Mouse (Mus musculus) c-Kit-positive CD71-negative TER-119-negative erythroid progenitor cells, embryonic 14.5 days (primary cell): ENCODE data around the gene Syde2.
"Not testable (repeated sequence)": the region's sequence is repeated elsewhere in the genome, so short reads cannot be mapped to it uniquely, and the experiment has no call there.

Source experiments
- DNase-seq: peaks from one replicate; pipeline ENCODE4 v3.0.0-alpha.2; 2013; ENCODE audit warnings: low read depth

The Syde2 gene

DNA sequence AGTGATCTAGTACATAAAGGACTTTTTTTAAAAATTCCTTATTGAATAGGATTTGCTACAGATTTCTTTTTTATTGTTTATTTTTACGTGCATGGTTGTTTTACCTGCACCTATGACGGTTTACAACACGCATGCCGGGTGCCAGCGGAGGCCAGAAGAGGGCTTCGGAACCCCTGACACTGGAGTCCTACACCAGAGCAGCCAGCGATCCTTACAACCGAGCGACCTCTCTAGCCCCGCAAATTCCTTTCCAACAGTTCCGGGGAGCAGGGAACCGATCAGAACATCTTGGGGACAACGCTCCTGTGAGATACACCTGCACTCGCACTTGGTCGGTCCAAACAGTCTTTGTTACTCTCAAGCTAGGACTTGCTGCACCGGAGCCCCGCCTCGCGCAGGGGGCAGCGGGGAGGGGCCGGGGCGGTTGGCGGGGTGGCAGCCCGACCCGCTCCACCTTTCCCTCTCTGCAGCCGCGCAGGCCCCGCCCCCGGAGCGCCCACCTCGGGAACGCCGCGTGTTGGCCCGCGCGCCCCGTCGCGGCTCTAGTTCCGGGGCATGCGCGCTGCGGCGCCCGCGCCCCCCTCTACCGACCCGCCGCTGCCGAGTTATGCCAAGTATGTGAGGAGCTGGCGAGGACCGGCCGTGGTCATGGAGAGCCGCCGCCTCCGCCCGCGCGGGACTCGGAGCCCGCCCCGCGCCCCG lies at the start of gene Syde2:
Gene Syde2 (plus strand): TSS at position 603 of the 702 bp plus-strand sequence.
- no peak for DNase-seq

DNA sequence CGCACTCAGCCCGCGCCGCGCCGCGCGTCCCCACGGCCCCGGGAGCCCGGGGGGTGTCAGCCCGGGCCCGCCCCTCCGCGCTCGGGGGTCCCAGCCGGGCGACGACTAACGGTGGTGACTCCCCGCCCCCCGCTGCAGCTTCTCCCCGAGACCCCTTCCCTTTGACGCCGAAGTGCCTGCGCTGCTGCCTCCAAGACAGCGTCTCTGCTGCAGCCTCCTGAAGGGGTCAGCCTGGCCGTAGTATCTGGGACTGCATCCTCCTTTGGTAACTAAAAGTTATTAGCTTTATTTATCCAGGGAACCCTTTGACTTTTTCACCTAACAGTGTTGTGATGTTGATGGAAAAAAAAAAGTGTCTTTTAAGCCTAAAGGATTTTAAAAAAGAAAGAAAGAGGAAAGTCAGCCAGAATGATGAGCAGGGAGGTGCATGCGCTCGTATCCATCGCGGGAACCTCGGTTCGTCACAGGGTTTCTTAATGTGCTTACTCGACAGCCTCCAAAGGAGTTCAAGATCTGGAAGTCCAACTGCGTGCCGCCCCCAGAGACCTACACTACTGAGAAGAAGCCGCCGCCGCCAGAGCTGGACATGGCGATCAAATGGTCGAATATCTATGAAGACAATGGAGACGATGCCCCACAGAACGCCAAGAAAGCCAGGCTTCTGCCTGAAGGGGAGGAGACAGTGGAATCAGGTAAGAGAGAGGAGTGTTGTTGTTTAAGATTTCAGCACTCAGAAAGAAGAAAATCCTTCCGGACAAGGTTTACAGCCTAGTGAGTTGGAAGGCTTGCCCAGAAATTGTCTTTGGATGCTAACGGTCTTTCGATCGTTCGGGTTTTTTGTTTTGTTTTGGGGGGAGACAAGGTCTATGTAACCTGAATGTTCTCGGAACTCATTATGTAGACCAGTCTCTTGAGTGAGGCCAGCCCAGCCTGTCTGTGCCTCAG lies 49.0 kb upstream of the Syde2 start:
- DNase-seq, result no peak

DNA sequence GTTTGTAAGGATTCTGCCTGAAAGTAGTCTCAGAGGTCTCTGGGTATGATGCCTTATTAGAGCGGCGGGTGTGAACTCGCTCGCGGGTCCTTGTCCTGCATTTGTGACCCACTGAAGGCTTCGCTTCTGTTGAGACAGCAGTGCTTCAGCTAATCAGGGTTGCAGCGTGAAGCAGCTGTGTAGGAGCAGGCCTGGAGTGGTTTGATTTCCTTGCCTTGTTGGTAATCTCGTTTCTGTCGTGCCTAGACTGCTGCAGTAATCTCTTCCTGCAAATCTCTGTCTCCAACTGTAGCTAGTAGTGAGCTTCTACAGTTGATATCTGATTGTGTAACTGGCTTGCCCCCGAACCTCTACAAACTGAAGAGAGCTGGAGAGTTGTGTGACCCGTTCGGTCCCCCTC lies 48.3 kb upstream of the Syde2 start:
- no peak for DNase-seq

DNA sequence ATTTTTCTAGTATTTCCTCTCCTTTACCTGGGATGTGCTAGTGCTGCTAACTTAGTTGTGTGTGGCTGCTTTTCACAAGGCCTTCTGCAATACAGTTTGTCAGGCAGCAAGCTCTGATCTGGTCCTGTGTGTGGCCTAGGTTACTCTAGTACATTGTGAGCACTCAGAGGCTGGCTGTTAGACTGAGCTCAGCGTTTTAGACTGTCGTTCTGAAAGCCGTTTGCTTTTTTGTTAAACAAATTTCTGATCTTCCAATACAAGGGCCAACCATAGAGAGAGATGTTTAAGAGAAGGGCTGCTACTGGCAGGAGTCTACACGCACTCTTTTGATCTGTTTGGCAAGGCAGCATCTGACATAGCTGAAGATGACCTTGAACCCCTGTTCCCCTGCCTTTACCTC lies 47.7 kb upstream of the Syde2 start:
- DNase-seq, result no peak

DNA sequence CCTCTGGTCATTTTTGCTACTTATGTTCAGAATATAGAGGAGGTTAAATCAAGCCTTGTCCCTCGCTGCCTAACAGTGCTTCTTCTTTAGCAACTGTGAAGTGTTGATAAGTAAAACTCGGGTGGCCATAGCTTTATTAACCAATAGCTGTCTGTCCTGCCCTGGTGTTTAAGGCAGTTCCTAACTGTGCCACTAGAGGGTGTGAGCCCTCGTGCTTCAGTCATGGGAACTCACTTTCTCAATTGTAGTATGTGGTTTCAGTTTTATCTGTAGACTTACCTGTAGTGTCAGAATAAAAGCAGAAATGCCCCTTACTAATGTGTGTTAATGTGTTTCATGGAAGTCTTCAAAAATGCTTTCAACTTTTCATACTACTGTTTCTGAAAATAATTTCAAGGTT lies 45.7 kb upstream of the Syde2 start:
- DNase-seq, result peak; percentile 79

DNA sequence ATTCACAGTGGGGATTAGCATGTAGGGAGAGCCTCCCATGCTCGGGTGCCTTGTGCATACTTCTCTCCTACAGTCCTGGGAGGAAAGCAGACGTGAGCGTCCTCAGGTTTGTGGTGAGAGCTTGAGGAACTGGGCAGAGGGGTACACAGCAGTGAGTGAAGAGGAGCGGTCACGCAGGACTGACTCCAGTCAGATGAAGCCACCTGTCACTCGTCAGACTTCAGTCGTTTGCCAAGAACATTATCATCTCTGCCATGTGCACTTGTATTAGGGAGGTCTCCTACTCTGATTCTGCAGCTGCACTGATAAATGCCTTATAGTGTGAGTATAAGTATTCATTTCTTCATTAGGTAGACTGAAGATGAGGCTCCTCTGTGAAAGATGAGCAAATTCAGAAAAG lies 43.3 kb upstream of the Syde2 start:
- no peak for DNase-seq

DNA sequence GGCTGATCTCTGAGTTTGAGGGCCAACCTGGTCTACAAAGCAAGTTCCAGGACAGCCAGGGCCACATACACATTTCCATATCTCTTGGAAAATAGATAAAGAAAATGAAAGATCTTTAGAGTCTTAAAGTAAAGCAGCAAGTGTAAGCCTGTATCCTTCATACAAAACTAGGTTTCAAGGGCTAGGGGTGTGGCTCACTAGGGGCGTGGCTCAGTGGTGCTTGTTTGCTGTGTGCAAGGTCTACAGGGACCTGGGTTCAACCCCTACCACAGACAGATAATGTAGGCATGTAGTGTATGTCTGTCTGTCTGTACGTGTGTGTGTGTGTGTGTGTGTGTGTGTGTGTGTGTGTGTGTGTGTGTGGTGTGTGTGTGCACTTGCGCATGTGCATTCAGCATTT lies 41.8 kb upstream of the Syde2 start:
- DNase-seq, result no peak

DNA sequence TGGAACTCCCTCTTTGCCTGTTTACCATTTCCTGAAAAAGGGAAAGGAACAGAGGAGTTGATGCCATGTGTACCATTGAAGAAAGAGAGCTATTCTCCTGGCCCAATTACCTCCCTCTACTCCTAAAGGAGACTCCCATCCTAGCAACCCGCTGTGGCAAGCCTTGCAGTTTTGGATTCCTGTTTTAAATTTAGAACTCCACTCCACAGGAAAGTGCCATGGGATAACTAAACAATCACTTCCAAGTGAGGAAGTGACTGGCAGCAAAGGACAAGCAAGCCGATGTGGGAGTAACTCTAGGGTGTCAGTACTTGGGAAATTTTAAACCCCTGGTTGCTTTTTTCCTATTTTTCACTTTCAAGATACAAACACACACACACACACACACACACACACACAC lies 41.0 kb upstream of the Syde2 start:
- no peak for DNase-seq

DNA sequence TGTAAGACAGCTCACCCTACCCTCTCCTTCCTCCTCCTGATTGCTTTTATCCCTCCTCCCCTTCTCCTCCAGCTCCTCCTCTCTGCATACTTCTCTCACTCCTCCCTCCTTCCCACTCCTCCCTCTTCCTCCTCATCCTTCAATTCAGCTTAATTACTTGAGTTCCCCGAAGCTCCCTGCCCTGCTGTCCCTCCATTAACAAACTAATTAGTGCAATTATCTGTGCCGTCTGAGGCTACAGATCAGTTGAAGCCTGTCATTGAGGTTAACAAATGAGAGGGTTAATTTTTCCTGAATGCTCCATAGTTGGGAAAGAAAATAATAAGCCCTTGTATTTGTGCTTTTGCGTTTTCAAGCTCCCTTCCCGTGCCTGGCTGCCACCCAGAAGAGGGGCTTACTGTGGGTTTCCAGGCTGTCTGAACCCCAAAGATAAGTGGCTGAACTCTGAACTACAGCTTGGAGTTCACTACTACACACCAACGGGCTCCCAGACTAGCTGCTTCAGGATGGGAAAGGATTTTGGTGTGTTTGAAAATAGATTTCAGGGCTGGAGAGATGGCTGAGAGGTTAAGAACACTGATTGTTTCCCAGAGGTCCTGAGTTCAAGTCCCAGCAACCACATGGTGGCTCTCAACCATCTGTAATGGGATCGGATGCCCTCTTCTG lies 40.0 kb upstream of the Syde2 start:
- DNase-seq, result no peak

DNA sequence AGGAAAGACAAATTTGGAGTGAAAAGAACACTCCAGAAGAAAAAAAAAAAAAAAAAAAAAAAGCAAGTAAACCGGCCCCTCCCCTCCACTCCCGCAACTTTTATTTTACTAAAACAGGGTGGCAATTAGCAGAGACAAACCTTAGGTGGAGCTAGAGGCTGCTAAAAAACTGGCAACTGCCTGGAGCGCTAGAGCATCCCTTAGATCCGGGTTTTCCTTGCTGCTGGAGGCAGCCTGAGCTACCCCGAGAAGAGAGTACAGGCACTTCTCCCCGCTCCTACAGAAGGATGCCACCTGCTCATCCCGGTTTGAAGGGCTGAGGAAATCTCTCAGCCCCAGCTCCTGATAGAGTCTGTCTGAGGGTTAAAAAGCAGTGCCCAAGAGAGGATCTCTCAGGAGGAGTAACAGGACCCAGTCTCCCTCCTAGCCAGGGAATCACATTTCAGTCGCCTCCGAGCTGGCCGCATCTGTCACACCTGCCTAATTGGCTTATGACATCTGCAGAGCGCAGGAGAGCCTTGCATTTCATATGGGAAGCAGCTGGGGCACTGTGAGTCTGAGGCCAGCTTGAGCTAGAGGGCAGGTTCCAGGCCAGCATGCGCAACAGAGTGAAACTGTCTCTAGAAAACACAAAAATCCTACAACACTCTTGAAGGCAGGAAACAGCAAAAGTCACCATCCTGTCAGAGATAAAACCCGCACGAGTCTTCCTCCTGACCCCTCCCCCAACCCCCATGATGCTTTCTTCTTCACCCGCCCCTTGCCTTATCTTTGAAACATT lies 37.4 kb upstream of the Syde2 start:
- no peak for DNase-seq

DNA sequence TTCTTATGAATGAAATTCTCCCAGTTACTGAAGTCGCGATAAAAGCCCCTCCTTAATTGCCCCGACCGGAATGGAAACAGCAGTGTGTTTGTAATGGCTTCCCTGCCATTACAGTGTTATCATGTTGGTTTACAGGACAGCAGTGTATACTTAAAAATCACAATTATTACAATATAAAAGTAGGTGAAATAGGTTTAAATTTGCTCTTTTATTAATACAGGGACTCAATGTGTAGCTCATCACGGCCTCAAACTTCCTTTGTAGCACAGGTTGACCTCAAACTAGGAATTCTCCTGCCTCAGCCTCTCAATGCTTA lies 36.9 kb upstream of the Syde2 start:
- no peak for DNase-seq

DNA sequence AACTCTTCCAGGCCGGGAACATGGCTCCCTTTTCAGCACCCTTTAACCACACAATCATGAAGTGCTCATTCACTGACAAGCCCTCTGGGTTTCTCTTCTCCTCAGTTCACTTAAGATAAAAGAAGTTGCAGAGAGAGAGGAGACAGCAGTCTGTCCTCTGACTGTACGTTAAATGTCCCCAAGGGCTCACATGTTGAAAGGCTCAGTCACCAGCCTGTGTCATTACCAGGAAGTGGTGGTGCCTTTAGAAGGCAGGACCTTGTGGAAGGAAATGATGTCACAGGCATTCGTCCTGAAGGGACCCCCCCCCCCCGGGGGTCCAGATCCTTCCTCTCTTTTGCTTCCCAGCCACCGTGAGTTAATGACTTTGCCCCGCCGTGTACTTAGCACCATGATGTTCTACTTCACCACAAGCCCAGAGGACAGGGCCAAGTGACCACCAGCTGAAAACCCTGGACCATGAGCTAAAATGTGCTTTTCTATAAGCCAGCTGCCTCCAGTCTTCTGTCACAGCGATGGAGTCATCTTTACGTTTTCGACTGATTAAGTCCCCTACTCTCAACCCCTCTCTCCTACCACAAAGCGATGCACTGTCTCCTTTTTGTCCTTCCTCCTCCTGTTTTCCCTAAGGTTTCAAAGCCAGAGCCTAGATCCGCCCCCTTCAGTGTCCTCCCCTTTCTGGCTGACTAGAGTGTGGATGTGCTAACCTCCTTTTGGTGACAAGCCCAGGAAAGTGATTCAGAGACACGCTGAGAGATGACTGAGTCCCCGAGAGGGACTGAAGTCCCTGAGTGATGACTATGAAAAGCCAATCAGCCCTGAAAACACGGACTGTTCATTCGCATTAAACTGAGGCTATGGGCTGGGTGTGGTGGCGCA lies 36.1 kb upstream of the Syde2 start:
- DNase-seq, result no peak

DNA sequence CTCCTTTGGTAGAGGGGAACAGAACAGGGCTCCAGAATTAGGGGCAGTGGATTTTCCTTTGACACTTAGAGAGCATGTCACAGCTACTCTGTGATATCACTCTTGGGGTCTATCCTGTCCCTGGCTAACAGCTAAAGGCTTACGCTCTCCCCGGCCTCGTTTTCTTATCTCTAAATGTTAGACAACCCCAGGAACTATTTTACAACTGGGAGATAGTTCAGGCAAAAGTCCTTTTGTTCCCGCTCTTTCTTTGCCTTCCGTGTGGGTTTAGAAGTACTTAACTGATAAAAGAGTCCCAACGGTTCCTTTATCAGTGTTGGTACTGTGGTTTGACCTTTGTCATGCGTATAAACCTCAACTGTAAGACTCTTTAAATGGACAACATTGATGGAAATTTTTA lies 34.7 kb upstream of the Syde2 start:
- no peak for DNase-seq

DNA sequence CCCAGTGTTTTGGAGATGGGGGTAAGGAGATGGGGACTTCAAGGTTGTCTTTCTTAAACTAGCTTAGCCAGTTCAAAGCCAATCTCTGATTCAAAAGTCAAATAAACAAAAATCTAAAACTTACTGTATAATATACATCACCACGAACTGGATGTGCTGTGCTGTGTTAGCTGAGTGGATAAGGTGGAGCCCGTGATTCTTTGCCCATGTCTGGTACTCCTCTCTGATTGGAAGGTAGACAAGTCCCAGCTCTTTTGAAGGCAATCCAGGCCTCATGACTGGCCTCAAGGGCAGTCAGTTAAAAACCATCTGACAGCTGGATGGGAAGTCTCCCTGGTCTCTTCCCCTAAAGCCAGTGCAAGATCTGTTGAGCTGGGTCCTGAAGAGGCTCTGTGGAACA lies 34.3 kb upstream of the Syde2 start:
- no peak for DNase-seq

DNA sequence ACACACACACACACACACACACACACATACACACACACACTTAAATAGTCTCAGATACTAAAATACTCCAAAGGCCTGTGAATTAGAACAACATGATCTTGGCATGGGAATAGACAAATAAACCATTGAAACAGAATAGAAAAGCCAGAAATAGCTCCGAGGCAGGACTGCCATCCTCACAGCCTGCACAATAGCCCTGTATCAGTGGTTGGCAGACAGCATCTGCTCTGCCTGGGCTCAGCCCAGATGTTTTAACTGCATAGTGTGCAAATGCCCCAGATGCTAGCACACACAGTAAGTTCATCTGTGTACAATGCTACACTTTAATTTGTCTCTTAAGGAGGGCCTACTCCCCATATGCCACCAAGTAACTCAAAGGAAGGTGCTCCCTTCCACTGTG lies 27.8 kb upstream of the Syde2 start:
- no peak for DNase-seq

DNA sequence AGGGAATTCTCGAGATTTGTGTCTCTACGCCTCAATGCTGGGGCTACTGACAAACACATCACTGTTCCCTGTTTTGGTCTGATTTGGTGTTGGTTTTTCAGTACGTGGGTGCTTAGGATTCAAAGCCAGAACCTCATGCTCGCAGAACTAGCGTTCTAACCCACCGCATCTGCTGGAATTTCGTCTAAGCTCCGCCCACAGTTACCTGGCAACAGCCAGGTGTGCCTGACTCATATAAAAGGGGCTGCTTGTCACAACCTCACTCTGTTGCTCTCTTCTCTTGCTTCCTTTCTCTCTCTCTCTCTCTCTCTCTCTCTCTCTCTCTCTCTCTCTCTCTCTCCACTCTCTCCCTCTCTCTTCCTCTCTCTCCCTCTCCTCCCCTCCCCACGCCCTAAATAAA lies 25.3 kb upstream of the Syde2 start:
- no peak for DNase-seq

DNA sequence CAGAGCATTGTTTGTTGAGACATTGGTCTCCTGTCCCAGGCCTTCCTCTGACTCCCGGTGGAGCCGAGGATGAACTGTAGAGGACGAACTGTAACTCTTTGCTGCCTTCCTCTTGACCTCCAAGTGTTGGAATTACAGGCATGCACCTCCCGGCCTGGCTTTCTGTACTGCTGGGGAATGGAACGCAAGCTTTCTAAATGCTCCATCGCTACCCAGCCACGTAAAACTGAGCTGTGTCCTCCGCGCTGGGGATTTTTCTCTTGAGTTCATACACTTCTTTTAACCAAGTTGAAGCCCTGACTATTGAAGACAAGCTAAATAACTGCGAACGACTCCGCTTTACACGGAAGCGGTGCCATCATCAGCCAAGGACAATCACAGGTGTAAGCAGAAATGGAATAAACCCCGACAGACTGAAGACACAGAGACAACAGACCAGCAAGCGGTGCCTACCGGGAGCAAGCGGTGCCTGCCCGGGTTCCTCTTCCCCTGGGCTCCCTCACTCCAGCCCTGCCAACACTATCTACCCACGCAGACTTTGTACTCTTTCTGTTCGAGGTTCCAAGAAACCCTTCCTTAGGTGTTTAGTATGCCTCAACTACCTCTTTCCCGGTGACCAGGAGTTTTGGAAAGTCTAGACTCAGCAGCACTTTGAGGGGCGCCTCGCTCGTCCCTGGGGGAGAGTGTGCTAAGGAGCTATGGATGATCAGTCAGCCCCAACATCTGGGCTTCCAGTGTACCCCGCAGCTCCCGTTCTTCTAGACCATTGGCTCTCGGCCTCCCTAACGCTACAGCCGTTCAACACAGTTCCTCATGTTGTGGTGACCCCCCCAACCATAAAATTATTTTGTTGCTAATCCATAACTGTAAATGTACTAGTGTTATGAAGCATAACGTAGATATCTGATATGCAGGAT lies 24.3 kb upstream of the Syde2 start:
- DNase-seq, result no peak

DNA sequence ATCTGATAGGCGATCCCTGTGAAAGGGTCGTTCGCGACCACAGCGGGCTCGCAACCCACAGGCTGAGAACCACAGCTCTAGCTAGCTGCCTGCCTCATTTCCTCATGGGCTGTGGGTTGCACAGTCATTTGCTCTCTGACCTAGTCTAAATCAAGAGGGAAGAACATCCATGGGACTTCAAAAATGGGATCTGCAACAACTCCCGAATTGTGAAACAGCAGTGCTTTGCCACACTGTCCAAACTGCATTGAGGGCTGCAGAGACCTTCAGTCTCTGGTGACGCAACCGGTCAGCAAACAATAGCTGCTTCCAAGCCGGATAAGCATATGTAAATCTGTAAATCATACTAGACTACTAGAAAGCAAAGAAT lies 23.7 kb upstream of the Syde2 start:
- no peak for DNase-seq

DNA sequence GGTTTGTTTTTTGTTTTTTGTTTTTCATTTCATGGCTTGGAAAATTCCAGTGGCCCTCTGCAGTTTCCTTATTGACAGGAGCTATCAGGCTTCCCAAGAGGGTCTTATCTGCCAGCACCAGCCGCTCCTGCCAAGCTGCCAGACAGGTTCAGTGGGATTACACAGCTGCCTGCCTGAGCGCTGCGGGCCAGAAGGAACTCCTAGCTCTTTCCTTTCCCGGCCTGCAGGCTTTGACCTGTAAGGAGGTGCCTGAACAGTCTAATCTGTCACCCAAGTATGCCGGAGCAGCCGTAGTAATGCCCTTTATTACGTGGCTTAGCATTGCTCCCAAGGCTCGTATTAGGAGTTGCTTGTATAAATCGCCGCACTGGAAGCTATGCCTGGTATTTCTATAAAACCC lies 23.2 kb upstream of the Syde2 start:
- DNase-seq, result no peak

DNA sequence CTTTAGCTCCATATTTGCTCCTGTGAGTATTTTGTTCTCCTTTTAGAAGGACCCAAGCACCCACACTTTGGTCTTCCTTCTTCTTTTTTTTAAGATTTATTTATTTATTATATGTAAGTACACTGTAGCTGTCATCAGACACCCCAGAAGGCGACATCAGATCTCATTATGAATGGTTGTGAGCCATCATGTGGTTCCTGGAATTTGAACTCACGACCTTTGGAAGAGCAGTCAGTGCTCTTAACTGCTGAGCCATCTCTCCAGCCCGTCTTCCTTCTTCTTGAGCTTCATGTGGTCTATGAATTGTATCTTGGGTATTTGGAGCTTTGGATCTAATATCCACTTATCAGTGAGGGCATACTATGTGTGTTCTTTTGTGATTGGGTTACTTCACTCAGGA lies 22.1 kb upstream of the Syde2 start:
- not testable (repeated sequence) for DNase-seq
